Mouse (Mus musculus) G1E (cell line): ENCODE measurements around the gene Dysf.

Experiments
- CTCF ChIP-seq: IDR thresholded peaks from 2 replicates; pipeline ENCODE4 v1.5.1; 2012; ENCODE audit warnings: low read depth, low read length, inconsistent platforms, mixed read lengths
- GATA1 ChIP-seq: IDR thresholded peaks from 2 replicates; pipeline ENCODE4 v1.6.1; 2012; ENCODE audit warnings: borderline replicate concordance, low read length, inconsistent platforms, mixed read lengths
- GATA2 ChIP-seq: IDR thresholded peaks from 2 replicates; pipeline ENCODE4 v1.6.1; 2012; ENCODE audit warnings: low read depth, low read length, inconsistent platforms, borderline replicate concordance
- POLR2AphosphoS5 ChIP-seq: IDR thresholded peaks from 2 replicates; pipeline ENCODE4 v1.6.1; 2012; ENCODE audit warnings: low read depth, low read length, inconsistent platforms; ENCODE audit not compliant: insufficient replicate concordance
- TAL1 ChIP-seq: conservative IDR thresholded peaks from 2 replicates; pipeline ENCODE4 v1.6.1; 2012; ENCODE audit warnings: low read depth, low read length, inconsistent platforms, mixed read lengths

DNA sequence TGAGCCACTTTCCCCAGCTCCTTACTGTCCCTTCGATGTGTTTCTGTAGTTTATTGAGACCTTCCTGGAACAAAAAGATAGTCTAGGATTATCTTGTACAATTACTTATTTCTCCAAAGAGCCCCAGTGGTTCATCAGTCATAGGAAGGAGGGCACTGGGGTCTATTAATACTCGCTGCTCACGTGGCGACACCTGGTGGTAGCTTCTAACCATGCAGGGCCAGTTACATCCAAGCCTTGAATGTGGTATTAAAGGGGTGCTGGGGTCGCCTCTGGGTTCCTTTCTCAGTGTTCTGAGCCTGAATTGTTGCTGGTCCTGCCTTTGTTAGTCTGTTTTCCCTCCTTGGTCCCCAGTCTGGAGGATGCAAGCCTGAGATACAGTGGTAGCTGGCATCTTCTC, 52.9 kb downstream of the Dysf start:
- TF ChIP-seq CTCF = peak; percentile 62
- TF ChIP-seq GATA1 = no peak
- no peak for TF ChIP-seq GATA2
- no peak for TF ChIP-seq POLR2AphosphoS5
- TF ChIP-seq TAL1 = no peak
